Mouse (Mus musculus) heart, embryonic 11.5 days (tissue): ENCODE results near the gene Alg6. TPM values are rescaled to one million over a fixed set of nuclear protein-coding genes. Genes with fewer than 3 reads are reported as not detected.

Source experiments
- ATAC-seq: fragments of 200-750 bp; cut with Nextera tagmentation; replicated peaks from 2 replicates; pipeline ENCODE4 v1.8.0; 2017; ENCODE audit warnings: moderate library complexity; ENCODE audit not compliant: insufficient number of reproducible peaks, low FRiP score, low TSS enrichment
- H3K27ac ChIP-seq: fragments of 300-500 bp; sonication (generic); 2 replicates; pipeline ENCODE4 v1.5.1; 2014; ENCODE audit warnings: mild to moderate bottlenecking, low read depth, low read length
- H3K27me3 ChIP-seq: fragments of 300-500 bp; sonication (generic); 2 replicates; pipeline ENCODE4 v1.6.1; 2014; ENCODE audit warnings: mild to moderate bottlenecking, low read length, mixed read lengths; ENCODE audit not compliant: control insufficient read depth, insufficient read depth
- H3K36me3 ChIP-seq: fragments of 300-500 bp; sonication (generic); 2 replicates; pipeline ENCODE4 v1.6.1; 2014; ENCODE audit warnings: mild to moderate bottlenecking, low read length, moderate library complexity, mixed read lengths; ENCODE audit not compliant: control insufficient read depth, insufficient read depth
- H3K4me1 ChIP-seq: fragments of 300-500 bp; sonication (generic); 2 replicates; pipeline ENCODE4 v1.6.1; 2014; ENCODE audit warnings: low read length; ENCODE audit not compliant: control insufficient read depth, insufficient read depth
- H3K4me2 ChIP-seq: fragments of 300-500 bp; sonication (generic); 2 replicates; pipeline ENCODE4 v1.6.1; 2014; ENCODE audit warnings: mild to moderate bottlenecking, moderate library complexity
- H3K4me3 ChIP-seq: fragments of 300-500 bp; sonication (generic); 2 replicates; pipeline ENCODE4 v1.5.1; 2014; ENCODE audit warnings: low read depth, low read length
- H3K9ac ChIP-seq: fragments of 300-500 bp; sonication (generic); 2 replicates; pipeline ENCODE4 v1.6.1; 2014; ENCODE audit warnings: mild to moderate bottlenecking, low read depth, low read length, moderate library complexity
- H3K9me3 ChIP-seq: fragments of 300-500 bp; sonication (generic); replicated peaks from 2 replicates; pipeline ENCODE4 v1.6.1; 2016; ENCODE audit warnings: low read length; ENCODE audit not compliant: control insufficient read depth
- WGBS: fragments of 180-500 bp; shearing (Covaris S2); extraction: QIAGEN DNeasy Blood & Tissue Kit; methylation state at CpG from one replicate; pipeline ENCODE4 v1.1.7; 2014; ENCODE audit not compliant: insufficient replicate concordance; 5-methylcytosine and 5-hydroxymethylcytosine counted together
- polyA plus RNA-seq: library from polyadenylated mRNA; unstranded; fragments of >200 nt; fragmentation: Nextera tagmentation; extraction: Ambion mirVana; gene quantifications from 2 replicates; pipeline ENCODE4 v1.2.1, GENCODE M21; 2014

Alg6 gene
- polyA plus RNA-seq, 1 experiment from 2014 or later, result 13.7 TPM

- 58% methylated on average over 4 of the region's 4 CpGs for WGBS
- no peaks in the 10 kb centered on the region for H3K27me3 ChIP-seq
These were observed 2.4 kb downstream of the Alg6 start for GRCm38 (mm10) chr4:99717905-99718304.

GRCm38 (mm10) chr4:99724331-99724730 is 8.9 kb downstream of the Alg6 start:
- 90% methylated on average over 4 of the region's 4 CpGs for WGBS
- H3K27ac ChIP-seq, result no peak overlapping the region
- no peaks in the 10 kb centered on the region for H3K9me3 ChIP-seq
- no peak for ATAC-seq
- peaks cover 22% of the 10 kb centered on the region for H3K36me3 ChIP-seq
- no peaks in the 10 kb centered on the region for H3K27me3 ChIP-seq
- H3K9ac ChIP-seq, result no peak overlapping the region
- H3K4me1 ChIP-seq, result no peaks in the 10 kb centered on the region
- no peak overlapping the region for H3K4me3 ChIP-seq
- H3K4me2 ChIP-seq, result no peak overlapping the region

More at GRCm38 (mm10) chr4:99717905-99718304, 2.4 kb downstream of the Alg6 start:
- Histone ChIP-seq H3K4me1 (peaks cover 3% of the 10 kb centered on the region; the same call in 1 of the 2 replicates), H3K4me3 (no peak overlapping the region), H3K36me3 (peaks cover 3% of the 10 kb centered on the region), H3K27ac (no peak overlapping the region), H3K9ac (no peak overlapping the region), H3K4me2 (no peak overlapping the region), H3K9me3 (no peaks in the 10 kb centered on the region)
- ATAC-seq, result no peak

- WGBS, result 87% methylated on average over 8 of the region's 8 CpGs
- Histone ChIP-seq H3K4me3 (no peak overlapping the region), H3K4me2 (no peak overlapping the region), H3K27ac (no peak overlapping the region), H3K27me3 (no peaks in the 10 kb centered on the region), H3K9me3 (peaks cover 7% of the 10 kb centered on the region; the same call in 1 of the 2 replicates), H3K36me3 (peaks cover 29% of the 10 kb centered on the region), H3K9ac (no peak overlapping the region), H3K4me1 (no peaks in the 10 kb centered on the region)
- no peak for ATAC-seq
These were observed 10.5 kb downstream of the Alg6 start for GRCm38 (mm10) chr4:99725914-99726451.

- Histone ChIP-seq H3K27me3 (no peaks in the 10 kb centered on the region), H3K27ac (no peak overlapping the region), H3K4me2 (no peak overlapping the region)
These were observed 24.4 kb downstream of the Alg6 start for GRCm38 (mm10) chr4:99739836-99740235.

GRCm38 (mm10) chr4:99752426-99752825 is 37.0 kb downstream of the Alg6 start:
- Histone ChIP-seq H3K9ac (no peak overlapping the region), H3K9me3 (no peaks in the 10 kb centered on the region), H3K36me3 (0 out of 2 replicates have a peak, but pooled peaks cover 2% of the 10 kb centered on the region), H3K4me3 (no peak overlapping the region), H3K4me2 (no peak overlapping the region), H3K27me3 (no peaks in the 10 kb centered on the region), H3K4me1 (no peaks in the 10 kb centered on the region), H3K27ac (no peak overlapping the region)
- WGBS, result 85% methylated on average over 5 of the region's 5 CpGs
- ATAC-seq, result no peak

More at GRCm38 (mm10) chr4:99739836-99740235, 24.4 kb downstream of the Alg6 start:
- 71% methylated on average over 7 of the region's 7 CpGs for WGBS
- H3K4me3 ChIP-seq, result no peak overlapping the region
- ATAC-seq, result no peak
- no peaks in the 10 kb centered on the region for H3K9me3 ChIP-seq
- H3K4me1 ChIP-seq, result no peaks in the 10 kb centered on the region
- H3K9ac ChIP-seq, result no peak overlapping the region
- H3K36me3 ChIP-seq, result no peaks in the 10 kb centered on the region

GRCm38 (mm10) chr4:99766303-99766702 is 50.8 kb downstream of the Alg6 start:
- no peak overlapping the region for H3K4me3 ChIP-seq
- H3K36me3 ChIP-seq, result no peaks in the 10 kb centered on the region
- H3K27me3 ChIP-seq, result no peaks in the 10 kb centered on the region
- H3K4me2 ChIP-seq, result no peak overlapping the region
- H3K4me1 ChIP-seq, result no peaks in the 10 kb centered on the region
- no peak overlapping the region for H3K9ac ChIP-seq
- 77% methylated on average over 5 of the region's 5 CpGs for WGBS
- no peak for ATAC-seq
- H3K27ac ChIP-seq, result no peak overlapping the region
- no peaks in the 10 kb centered on the region for H3K9me3 ChIP-seq

GRCm38 (mm10) chr4:99766753-99767152 is 51.3 kb downstream of the Alg6 start:
- WGBS, result 32% methylated on average over 1 of the region's 1 CpGs
- Histone ChIP-seq H3K9me3 (no peaks in the 10 kb centered on the region), H3K4me1 (no peaks in the 10 kb centered on the region), H3K36me3 (no peaks in the 10 kb centered on the region), H3K27me3 (no peaks in the 10 kb centered on the region), H3K4me2 (no peak overlapping the region), H3K27ac (no peak overlapping the region), H3K9ac (no peak overlapping the region), H3K4me3 (no peak overlapping the region)
- ATAC-seq, result no peak

GRCm38 (mm10) chr4:99770555-99770954 is 55.1 kb downstream of the Alg6 start:
- Histone ChIP-seq H3K36me3 (no peaks in the 10 kb centered on the region), H3K9ac (no peak overlapping the region), H3K4me2 (no peak overlapping the region), H3K9me3 (no peaks in the 10 kb centered on the region), H3K4me1 (no peaks in the 10 kb centered on the region), H3K27me3 (no peaks in the 10 kb centered on the region), H3K4me3 (no peak overlapping the region), H3K27ac (no peak overlapping the region)
- no peak for ATAC-seq
- 58% methylated on average over 5 of the region's 5 CpGs for WGBS

GRCm38 (mm10) chr4:99773041-99773440 is 57.6 kb downstream of the Alg6 start:
- H3K36me3 ChIP-seq, result no peaks in the 10 kb centered on the region
- no peaks in the 10 kb centered on the region for H3K4me1 ChIP-seq
- H3K9ac ChIP-seq, result no peak overlapping the region

More at GRCm38 (mm10) chr4:99773041-99773440, 57.6 kb downstream of the Alg6 start:
- no peak for ATAC-seq
- Histone ChIP-seq H3K27ac (no peak overlapping the region), H3K9me3 (no peaks in the 10 kb centered on the region), H3K4me2 (no peak overlapping the region), H3K27me3 (no peaks in the 10 kb centered on the region), H3K4me3 (no peak overlapping the region)
- WGBS, result 36% methylated on average over 1 of the region's 1 CpGs
